Mouse (Mus musculus) ES-E14 (cell line): ENCODE results near the gene Cntnap5a.

ENCODE experiments used
- CHD2 ChIP-seq: IDR thresholded peaks from 2 replicates; pipeline ENCODE4 v1.6.1; 2014; ENCODE audit warnings: mild to moderate bottlenecking, low read depth, low read length, inconsistent platforms
- HCFC1 ChIP-seq: IDR thresholded peaks from 2 replicates; pipeline ENCODE4 v1.6.1; 2012; ENCODE audit warnings: low read length, inconsistent platforms, borderline replicate concordance; ENCODE audit not compliant: insufficient read depth
- MAFK ChIP-seq: IDR thresholded peaks from 2 replicates; pipeline ENCODE4 v1.6.1; 2014; ENCODE audit warnings: mild to moderate bottlenecking, low read depth, low read length, inconsistent platforms; ENCODE audit not compliant: insufficient read depth
- ZC3H11A ChIP-seq: IDR thresholded peaks from 2 replicates; pipeline ENCODE4 v1.6.1; 2012; ENCODE audit warnings: low read depth, mild to moderate bottlenecking, inconsistent platforms, low read length, borderline replicate concordance
- ZNF384 ChIP-seq: IDR thresholded peaks from 2 replicates; pipeline ENCODE4 v1.6.1; 2012; ENCODE audit warnings: low read depth, low read length, inconsistent platforms

DNA sequence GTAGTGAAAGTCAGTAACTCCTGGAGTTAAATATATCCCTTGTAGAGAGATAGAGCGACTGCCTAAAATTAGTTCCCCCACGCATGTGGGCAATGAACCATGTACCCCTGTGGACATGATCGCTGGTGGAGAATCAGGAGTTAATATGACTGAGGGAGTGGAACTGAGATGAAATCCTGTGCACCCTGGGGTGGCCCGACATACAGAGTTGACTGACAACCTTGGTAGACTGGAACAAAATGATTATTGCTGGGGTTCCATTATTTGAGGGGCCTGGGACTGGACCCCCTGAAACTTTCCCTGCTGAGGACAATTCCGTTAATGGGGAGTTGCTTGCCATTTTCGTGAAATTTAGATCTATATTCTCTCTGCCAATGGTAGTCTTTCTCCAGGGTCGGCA, 683.0 kb downstream of the Cntnap5a start:
- no peak for TF ChIP-seq MAFK
- no peak for TF ChIP-seq CHD2
- no peak for TF ChIP-seq ZNF384
- TF ChIP-seq ZC3H11A: no peak
- TF ChIP-seq HCFC1: no peak
